Mouse (Mus musculus) lung, embryonic 15.5 days (tissue): ENCODE data around the gene Timm13. TPM values are rescaled to one million over a fixed set of nuclear protein-coding genes. Genes with fewer than 3 reads are reported as not detected.

ENCODE experiments used
- ATAC-seq: fragments of 200-750 bp; cut with Nextera tagmentation; 2 replicates; pipeline ENCODE4 v1.8.0; 2017; ENCODE audit warnings: moderate number of reproducible peaks, borderline replicate concordance; ENCODE audit not compliant: low FRiP score, low TSS enrichment; ENCODE audit errors: extremely low read depth
- H3K27ac ChIP-seq: fragments of 300-500 bp; sonication (generic); 2 replicates; pipeline ENCODE4 v1.5.1; 2015; ENCODE audit warnings: moderate library complexity, mild to moderate bottlenecking, inconsistent platforms
- H3K27me3 ChIP-seq: fragments of 300-500 bp; sonication (generic); 2 replicates; pipeline ENCODE4 v1.6.1; 2015; ENCODE audit warnings: inconsistent platforms
- H3K36me3 ChIP-seq: fragments of 300-500 bp; sonication (generic); 2 replicates; pipeline ENCODE4 v1.6.1; 2015; ENCODE audit warnings: inconsistent platforms
- H3K4me1 ChIP-seq: fragments of 300-500 bp; sonication (generic); 2 replicates; pipeline ENCODE4 v1.6.1; 2015; ENCODE audit warnings: inconsistent platforms
- H3K4me2 ChIP-seq: fragments of 300-500 bp; sonication (generic); 2 replicates; pipeline ENCODE4 v1.6.1; 2015; ENCODE audit warnings: inconsistent platforms, mild to moderate bottlenecking, moderate library complexity
- H3K4me3 ChIP-seq: fragments of 300-500 bp; sonication (generic); 2 replicates; pipeline ENCODE4 v1.5.1; 2015; ENCODE audit warnings: mild to moderate bottlenecking, inconsistent platforms
- H3K9ac ChIP-seq: fragments of 300-500 bp; sonication (generic); 2 replicates; pipeline ENCODE4 v1.6.1; 2015; ENCODE audit warnings: inconsistent platforms
- H3K9me3 ChIP-seq: fragments of 300-500 bp; sonication (generic); 2 replicates; pipeline ENCODE4 v1.6.1; 2016; ENCODE audit warnings: inconsistent platforms
- WGBS: fragments of 180-500 bp; shearing (Covaris S2); methylation state at CpG from one replicate; pipeline ENCODE4 v1.1.7; 2015; 5-methylcytosine and 5-hydroxymethylcytosine counted together
- polyA plus RNA-seq: library from polyadenylated mRNA; unstranded; fragments of >200 nt; fragmentation: Nextera tagmentation; extraction: Ambion mirVana; gene quantifications from 2 replicates; pipeline ENCODE4 v1.2.1, GENCODE M21; 2015

Gene Timm13
- polyA plus RNA-seq, 1 experiment from 2014 or later: 305 TPM

GRCm38 (mm10) chr10:80915736-80916135, 15.0 kb upstream of the Timm13 start:
- peaks cover 24% of the 10 kb centered on the region for H3K4me1 ChIP-seq
- no peaks in the 10 kb centered on the region for H3K27me3 ChIP-seq
- H3K36me3 ChIP-seq: peaks cover 31% of the 10 kb centered on the region
- no peak overlapping the region for H3K27ac ChIP-seq
- WGBS: 71% methylated on average over 4 of the region's 4 CpGs
- H3K4me3 ChIP-seq: no peak overlapping the region
- H3K4me2 ChIP-seq: no peak overlapping the region
- ATAC-seq: no peak
- no peak overlapping the region for H3K9ac ChIP-seq
- no peaks in the 10 kb centered on the region for H3K9me3 ChIP-seq

DNA sequence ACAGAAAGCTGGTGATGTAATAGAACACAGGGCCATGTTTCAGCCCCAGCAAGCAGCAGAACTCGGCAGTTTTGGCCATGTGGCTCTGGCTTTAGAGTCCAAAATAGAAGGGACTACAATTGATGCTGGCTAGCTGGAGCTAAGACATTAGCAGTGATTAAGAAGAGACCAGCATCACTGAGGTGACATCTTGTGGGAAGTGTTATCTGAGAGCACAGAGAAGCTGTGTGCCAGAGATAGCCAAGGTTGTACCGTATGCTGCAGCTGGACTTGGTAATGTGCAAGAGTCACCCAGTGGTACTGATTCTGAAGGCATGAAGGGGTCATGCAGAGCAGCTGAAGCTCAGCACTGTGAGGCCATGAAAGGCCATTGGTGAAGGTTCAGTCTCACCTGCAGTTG, 14.5 kb upstream of the Timm13 start:
- Histone ChIP-seq H3K9ac (no peak overlapping the region), H3K9me3 (no peaks in the 10 kb centered on the region), H3K4me2 (no peak overlapping the region), H3K4me3 (no peak overlapping the region), H3K4me1 (peaks cover 24% of the 10 kb centered on the region), H3K27me3 (no peaks in the 10 kb centered on the region), H3K27ac (no peak overlapping the region), H3K36me3 (peaks cover 34% of the 10 kb centered on the region)
- WGBS: 80% methylated on average over 2 of the region's 2 CpGs
- ATAC-seq: no peak

GRCm38 (mm10) chr10:80914253-80914656, 13.5 kb upstream of the Timm13 start:
- H3K36me3 ChIP-seq: peaks cover 44% of the 10 kb centered on the region
- no peak overlapping the region for H3K27ac ChIP-seq
- peaks cover 24% of the 10 kb centered on the region for H3K4me1 ChIP-seq
- no peak overlapping the region for H3K4me3 ChIP-seq
- no peaks in the 10 kb centered on the region for H3K9me3 ChIP-seq
- H3K4me2 ChIP-seq: no peak overlapping the region
- H3K9ac ChIP-seq: no peak overlapping the region
- ATAC-seq: no peak
- no peaks in the 10 kb centered on the region for H3K27me3 ChIP-seq
- 81% methylated on average over 5 of the region's 5 CpGs for WGBS

DNA sequence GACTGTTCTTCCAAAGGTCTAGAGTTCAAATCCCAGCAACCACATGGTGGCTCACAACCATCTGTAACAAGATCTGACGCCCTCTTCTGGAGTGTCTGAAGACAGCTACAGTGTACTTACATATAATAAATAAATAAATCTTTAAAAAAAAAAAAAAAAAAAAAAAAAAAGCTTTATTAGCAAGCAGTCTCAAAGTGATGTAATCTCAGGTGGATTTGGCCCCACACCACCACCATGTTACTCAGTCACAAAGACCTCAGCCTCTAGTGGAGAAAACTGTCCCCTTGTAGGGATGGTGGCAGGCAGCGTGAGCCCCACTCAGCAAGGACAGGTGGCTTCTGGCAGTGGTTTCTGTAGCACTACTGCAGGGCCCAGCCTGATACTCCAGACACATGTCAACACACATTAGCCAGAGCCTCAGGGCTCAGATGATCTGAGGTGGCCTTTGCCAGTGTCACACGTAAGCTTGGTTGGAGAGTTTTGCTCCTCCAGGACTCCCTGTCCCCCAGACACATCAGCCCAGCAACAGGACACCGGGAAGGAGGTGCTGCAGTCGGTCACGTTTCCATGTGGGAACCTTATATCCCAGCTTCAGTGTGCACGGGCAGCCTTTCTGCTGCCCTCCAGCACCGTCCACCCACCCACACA, 12.7 kb upstream of the Timm13 start:
- Histone ChIP-seq H3K36me3 (peaks cover 51% of the 10 kb centered on the region), H3K4me2 (no peak overlapping the region), H3K27me3 (no peaks in the 10 kb centered on the region), H3K27ac (no peak overlapping the region), H3K4me3 (no peak overlapping the region), H3K9ac (no peak overlapping the region), H3K9me3 (no peaks in the 10 kb centered on the region), H3K4me1 (peaks cover 22% of the 10 kb centered on the region)
- 83% methylated on average over 7 of the region's 8 CpGs for WGBS
- no peak for ATAC-seq

GRCm38 (mm10) chr10:80911891-80912290, 11.1 kb upstream of the Timm13 start:
- Histone ChIP-seq H3K27me3 (no peaks in the 10 kb centered on the region), H3K4me3 (no peak overlapping the region), H3K4me1 (peaks cover 10% of the 10 kb centered on the region), H3K27ac (no peak overlapping the region), H3K9me3 (no peaks in the 10 kb centered on the region), H3K36me3 (peaks cover 58% of the 10 kb centered on the region), H3K4me2 (no peak overlapping the region), H3K9ac (no peak overlapping the region)
- no peak for ATAC-seq

DNA sequence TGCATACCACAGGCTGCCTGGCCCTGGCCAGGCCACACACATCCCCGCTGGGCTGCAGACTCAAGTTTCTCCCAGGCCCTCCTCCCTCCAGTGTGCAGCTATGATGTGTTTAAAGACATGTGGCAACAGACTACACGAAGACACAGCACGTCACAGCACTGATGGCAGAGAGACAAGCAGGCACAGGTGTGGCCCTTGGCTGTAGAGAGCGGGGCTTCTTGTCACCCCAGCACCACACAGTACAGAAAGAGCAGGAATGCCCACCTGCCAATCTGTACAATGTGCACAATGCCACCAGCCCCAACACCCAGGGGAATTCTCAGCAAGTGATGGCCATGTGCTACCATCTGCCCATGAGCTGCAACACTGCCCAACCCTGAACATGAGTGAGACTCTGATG, 10.6 kb upstream of the Timm13 start:
- 92% methylated on average over 4 of the region's 4 CpGs for WGBS
- no peak overlapping the region for H3K4me2 ChIP-seq
- H3K27ac ChIP-seq: no peak overlapping the region
- H3K27me3 ChIP-seq: no peaks in the 10 kb centered on the region
- ATAC-seq: no peak
- no peak overlapping the region for H3K4me3 ChIP-seq
- no peaks in the 10 kb centered on the region for H3K9me3 ChIP-seq
- no peak overlapping the region for H3K9ac ChIP-seq
- peaks cover 5% of the 10 kb centered on the region for H3K4me1 ChIP-seq
- peaks cover 58% of the 10 kb centered on the region for H3K36me3 ChIP-seq

- Histone ChIP-seq H3K4me2 (no peak overlapping the region), H3K9ac (no peak overlapping the region), H3K4me3 (no peak overlapping the region), H3K9me3 (no peaks in the 10 kb centered on the region), H3K27me3 (no peaks in the 10 kb centered on the region), H3K36me3 (peaks cover 68% of the 10 kb centered on the region), H3K4me1 (no peaks in the 10 kb centered on the region), H3K27ac (no peak overlapping the region)
- WGBS: 92% methylated on average over 22 of the region's 22 CpGs
- ATAC-seq: no peak
Measured at GRCm38 (mm10) chr10:80909375-80910162, 8.8 kb upstream of the Timm13 start.

- H3K36me3 ChIP-seq: peaks cover 62% of the 10 kb centered on the region
- WGBS: 88% methylated on average over 11 of the region's 11 CpGs
- no peak overlapping the region for H3K4me2 ChIP-seq
- no peaks in the 10 kb centered on the region for H3K9me3 ChIP-seq
- no peak for ATAC-seq
- no peaks in the 10 kb centered on the region for H3K27me3 ChIP-seq
- no peak overlapping the region for H3K9ac ChIP-seq
- peaks cover 10% of the 10 kb centered on the region for H3K4me1 ChIP-seq
- H3K4me3 ChIP-seq: no peak overlapping the region
- no peak overlapping the region for H3K27ac ChIP-seq
Measured at GRCm38 (mm10) chr10:80904709-80905108, 3.9 kb upstream of the Timm13 start.

DNA sequence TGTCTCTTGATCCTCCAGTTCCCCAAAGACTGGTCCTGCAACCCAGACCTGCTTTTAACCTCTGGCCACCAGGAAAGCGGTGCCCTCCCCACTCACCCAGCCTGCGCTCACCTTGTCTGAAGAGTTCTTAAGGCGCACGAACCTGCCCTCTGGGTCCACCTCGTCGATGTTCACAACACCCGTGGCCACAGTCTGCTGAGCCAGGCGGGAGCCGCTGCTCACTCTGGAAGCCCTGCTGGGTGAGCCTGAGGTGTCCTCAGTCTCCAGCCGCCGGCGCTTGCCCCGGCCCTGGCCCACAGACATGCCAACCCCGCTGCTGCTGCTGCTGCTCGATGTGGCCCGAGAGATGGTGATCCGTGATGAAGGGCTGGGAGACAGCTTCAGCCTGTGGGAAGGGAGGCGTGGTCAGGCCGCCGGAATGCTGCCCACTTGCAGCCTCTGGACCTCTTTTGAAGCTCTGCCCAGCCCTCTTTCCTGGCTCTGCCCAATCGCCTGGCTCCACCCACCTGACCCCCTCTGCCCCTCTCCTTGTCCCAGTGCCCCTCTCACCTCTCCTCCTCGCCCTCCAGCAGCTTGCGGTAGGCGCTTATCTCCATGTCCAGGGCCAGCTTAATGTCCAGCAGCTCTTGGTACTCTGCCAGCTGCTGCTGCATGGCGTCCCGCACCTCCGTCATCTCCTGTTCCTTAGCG, 3.4 kb upstream of the Timm13 start:
- Histone ChIP-seq H3K36me3 (peaks cover 58% of the 10 kb centered on the region), H3K4me3 (no peak overlapping the region), H3K27me3 (no peaks in the 10 kb centered on the region), H3K9ac (no peak overlapping the region), H3K4me1 (peaks cover 15% of the 10 kb centered on the region), H3K9me3 (no peaks in the 10 kb centered on the region), H3K4me2 (no peak overlapping the region), H3K27ac (no peak overlapping the region)
- 77% methylated on average over 28 of the region's 28 CpGs for WGBS
- ATAC-seq: no peak

DNA sequence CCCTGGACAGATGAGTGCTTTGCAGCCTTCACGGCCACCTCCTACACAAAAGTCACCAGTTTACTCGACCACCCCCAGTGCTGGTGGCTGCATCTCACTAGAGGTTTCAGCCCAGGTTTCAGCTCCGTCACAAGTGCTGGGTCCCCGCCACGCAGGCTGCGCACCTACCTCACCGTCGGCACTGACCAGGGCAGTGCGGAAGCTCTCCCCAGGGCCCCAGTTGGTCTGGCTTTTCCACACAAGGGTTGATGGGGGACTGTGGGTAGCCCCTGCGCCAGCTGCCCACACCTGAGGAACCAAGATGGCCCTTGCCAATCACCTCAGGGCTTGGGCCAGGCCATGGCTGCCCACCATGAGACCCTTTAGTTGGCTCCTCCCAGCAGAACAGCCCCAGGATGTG, 2.5 kb upstream of the Timm13 start:
- Histone ChIP-seq H3K4me2 (no peak overlapping the region), H3K27ac (no peak overlapping the region), H3K4me3 (no peak overlapping the region), H3K4me1 (peaks cover 15% of the 10 kb centered on the region), H3K9ac (no peak overlapping the region), H3K9me3 (no peaks in the 10 kb centered on the region), H3K27me3 (no peaks in the 10 kb centered on the region), H3K36me3 (peaks cover 57% of the 10 kb centered on the region)
- WGBS: 87% methylated on average over 10 of the region's 10 CpGs
- ATAC-seq: no peak

- no peak overlapping the region for H3K27ac ChIP-seq
- no peak for ATAC-seq
- no peaks in the 10 kb centered on the region for H3K9me3 ChIP-seq
- H3K9ac ChIP-seq: no peak overlapping the region
- peaks cover 15% of the 10 kb centered on the region for H3K4me1 ChIP-seq
- no peak overlapping the region for H3K4me2 ChIP-seq
- no peak overlapping the region for H3K4me3 ChIP-seq
- no peaks in the 10 kb centered on the region for H3K27me3 ChIP-seq
- 89% methylated on average over 9 of the region's 9 CpGs for WGBS
- H3K36me3 ChIP-seq: peaks cover 56% of the 10 kb centered on the region
Measured at GRCm38 (mm10) chr10:80902273-80902940, 1.6 kb upstream of the Timm13 start.
